Mouse (Mus musculus) bone marrow macrophage, adult 2 months (primary cell): Measurements from ENCODE around the gene D930007J09Rik.

Experiments
- CTCF ChIP-seq: IDR thresholded peaks from 2 replicates; pipeline ENCODE4 v1.5.1; 2012; ENCODE audit warnings: low read depth, mild to moderate bottlenecking, low read length, moderate library complexity
- POLR2A ChIP-seq: IDR thresholded peaks from 2 replicates; pipeline ENCODE4 v1.6.1; 2012; ENCODE audit warnings: mild to moderate bottlenecking, low read depth, low read length, borderline replicate concordance

GRCm38 (mm10) chr13:32795166-32795565 lies 7.5 kb downstream of the D930007J09Rik start:
- no peak for TF ChIP-seq CTCF
- no peak for TF ChIP-seq POLR2A
